Mouse (Mus musculus) gastrocnemius, postnatal 10 days (tissue): ENCODE results near the gene Zfp296. TPM values are rescaled to one million over a fixed set of nuclear protein-coding genes. Genes with fewer than 3 reads are reported as not detected.
A peak's percentile ranks its signal among the peaks of the same experiment; 100 is the strongest.

Experiments
- DNase-seq: peaks from one replicate; pipeline ENCODE4 v3.0.0; 2021; ENCODE audit warnings: mixed read lengths
- total RNA-seq, 2 experiments: library from RNA; stranded (reverse); gene quantifications; 2 replicates each; pipeline ENCODE4 v1.2.3; 2021

Zfp296 gene
- total RNA-seq, 2 experiments from 2014 or later, result 0.21 to 0.23 TPM

GRCm38 (mm10) chr7:19609641-19610332 is 32.7 kb downstream of the Zfp296 start:
- no peak for DNase-seq

DNA sequence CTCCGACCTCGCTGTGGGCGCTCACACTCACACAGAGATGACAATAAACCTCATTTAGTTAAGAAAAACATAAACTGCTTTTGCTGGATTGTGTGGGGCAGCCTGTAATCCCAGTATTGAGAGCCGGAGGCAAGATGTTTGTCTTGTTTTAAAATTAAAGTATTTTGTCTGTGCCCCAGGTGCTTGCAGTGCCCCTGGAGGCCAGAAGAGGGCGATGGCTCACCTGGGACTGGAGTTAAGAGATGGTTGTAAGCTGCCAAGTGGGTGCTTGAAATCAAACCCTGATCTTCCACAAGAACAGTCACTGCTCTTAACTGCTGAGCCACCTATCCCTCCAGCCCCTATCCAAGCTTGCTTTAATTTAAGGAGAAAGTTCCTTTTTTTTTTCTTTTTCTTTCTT is 33.9 kb downstream of the Zfp296 start:
- DNase-seq, result no peak

DNA sequence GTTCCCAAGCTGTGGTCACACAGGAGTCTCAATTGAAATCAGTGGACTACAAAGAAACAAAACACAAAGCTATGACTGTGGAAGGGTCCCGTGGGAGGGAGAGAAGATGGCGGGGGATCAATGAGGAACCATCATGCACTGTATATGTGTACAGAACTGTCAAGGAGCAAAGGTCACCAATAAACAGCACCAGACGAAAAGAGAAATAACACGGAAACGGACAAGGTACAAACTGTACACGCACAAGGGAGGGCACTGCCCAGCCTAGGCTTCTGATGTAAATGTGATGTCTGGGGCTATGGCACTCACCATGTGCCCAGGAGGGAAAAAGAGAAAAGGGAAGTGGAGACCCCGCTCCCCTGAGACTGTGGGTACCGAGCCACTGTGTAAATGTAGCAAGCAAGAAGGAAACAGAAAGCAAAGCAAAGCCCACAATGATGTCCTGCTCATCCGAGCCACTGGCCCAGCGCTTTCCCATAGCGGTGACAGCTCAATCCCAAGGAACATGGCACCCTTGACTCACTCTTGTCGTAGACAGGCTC is 38.0 kb downstream of the Zfp296 start:
- no peak for DNase-seq

GRCm38 (mm10) chr7:19619004-19619801 is 42.1 kb downstream of the Zfp296 start:
- peak; percentile 58 for DNase-seq

DNA sequence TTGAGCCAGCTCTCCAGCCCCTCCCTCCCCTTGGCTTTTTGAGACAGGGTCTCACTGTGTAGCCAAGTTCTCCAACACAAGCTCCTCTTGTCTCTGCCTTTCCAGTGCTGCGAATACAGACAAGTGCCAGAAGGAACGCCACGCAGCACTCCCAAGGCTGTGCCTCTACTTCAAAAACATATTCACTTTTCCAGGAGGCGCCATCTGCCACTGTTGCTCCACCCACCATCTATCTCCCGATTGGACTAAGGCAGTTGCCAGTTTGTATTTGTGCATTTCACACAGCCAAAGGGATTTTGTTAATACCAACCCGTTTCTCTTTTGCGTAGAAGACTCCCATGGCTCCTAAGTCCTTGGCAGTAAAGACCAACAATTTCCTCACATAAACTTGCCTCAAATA is 43.7 kb downstream of the Zfp296 start:
- DNase-seq, result no peak

- DNase-seq, result no peak
These were observed 45.2 kb downstream of the Zfp296 start for GRCm38 (mm10) chr7:19622241-19622640.

DNA sequence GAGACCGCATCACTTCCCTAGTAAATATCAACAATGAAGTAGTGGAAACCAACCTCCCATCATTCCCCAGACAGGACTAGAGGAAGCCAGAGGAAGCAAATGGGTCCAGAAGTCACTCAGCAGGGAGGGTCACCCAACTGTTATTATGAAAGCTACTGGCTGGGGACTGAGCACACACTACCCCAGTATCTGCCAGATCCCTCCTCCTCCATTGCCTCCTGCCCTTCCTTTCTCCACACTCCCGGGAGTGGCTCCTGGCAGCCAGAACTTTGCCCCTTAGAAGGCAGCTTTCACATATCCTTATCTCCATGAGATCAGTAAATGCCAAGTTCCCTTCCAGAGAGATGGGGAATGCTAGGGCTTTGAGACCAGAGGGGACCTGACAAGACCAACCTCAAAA is 46.3 kb downstream of the Zfp296 start:
- no peak for DNase-seq

- no peak for DNase-seq
These were observed 50.6 kb downstream of the Zfp296 start for GRCm38 (mm10) chr7:19627721-19628120.

DNA sequence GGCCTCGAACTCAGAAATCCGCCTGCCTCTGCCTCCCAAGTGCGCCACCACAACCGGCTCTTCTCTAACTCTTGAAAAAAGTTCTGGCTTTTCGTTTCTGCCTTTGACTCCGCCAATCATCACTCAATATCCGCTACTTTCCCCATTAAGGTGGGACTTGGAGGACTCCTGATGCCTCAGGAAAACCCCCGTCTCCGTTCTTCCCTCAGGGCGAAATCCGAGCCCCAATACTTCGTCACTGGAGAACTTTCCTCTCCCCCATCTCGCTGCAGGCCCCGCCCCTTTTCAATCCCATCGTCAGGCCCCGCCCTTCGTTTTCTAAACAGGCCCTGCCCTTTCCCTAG is 51.1 kb downstream of the Zfp296 start:
- DNase-seq, result no peak

DNA sequence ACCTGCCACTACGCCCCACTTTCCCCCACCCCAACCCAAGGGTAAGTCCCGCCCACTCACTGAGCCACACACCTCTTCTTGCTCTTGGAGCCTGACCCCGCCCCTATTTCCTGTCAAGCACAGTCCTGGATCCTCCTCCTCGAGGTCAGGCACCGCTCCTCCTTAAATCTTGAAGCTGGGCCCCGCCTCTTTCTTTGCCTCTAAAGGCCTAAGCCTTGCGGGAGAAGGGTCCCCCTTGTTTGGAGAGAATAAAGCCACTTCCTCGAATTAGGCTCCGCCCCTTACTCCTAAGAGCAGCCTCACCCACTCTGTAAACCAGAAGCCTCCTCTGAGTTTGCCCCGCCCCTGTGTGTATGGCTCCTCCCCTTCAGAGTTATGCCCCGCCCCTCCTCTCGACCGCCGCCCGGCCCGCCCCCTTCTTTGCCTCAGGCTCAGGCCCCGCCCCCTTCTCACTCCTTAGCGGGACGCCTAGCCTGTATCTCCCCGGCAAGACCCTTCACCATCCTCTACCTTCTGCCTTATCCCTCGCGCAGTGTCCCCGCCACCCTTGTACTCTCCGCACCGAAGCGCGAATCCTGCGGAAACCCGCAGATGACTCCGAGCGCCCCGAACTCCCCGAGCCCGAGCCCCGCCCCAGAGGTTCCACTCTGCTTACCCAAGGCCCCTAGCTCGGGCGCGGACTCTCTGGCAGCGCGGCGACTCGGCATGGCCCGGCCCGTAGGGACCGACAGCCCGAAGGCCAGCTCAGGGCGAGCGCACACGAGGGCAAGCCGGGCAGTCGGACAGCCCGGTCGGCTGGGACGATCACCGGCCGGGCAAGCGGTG is 51.7 kb downstream of the Zfp296 start:
- DNase-seq, result peak; percentile 94

DNA sequence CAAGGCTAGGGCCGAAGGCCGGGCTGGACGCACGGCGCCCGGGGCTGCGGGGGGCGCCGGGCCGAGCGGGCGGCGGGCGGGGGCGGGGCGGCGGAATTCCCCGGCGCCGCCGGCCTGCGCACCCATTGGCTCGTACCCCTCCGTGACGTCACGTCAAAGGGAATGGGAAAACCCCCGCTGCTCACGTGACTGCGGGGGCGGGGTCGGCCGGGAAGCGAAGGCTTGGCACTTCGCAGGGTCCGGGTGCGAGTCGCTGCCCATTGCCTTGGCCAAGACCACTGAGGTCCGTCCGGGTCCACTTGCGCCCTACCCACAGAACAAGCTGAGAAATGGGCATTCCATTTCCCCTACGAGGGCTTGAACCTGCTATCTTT is 52.3 kb downstream of the Zfp296 start, which contains the start of gene Relb:
Relb (minus strand) TSS at position 78 of the 374 bp plus-strand sequence.
- DNase-seq, result peak; percentile 96

Other genes starting within 250 kb of the Zfp296 start
- gene Ercc1, start 232.5 kb upstream of the Zfp296 start, total RNA-seq, result 10 to 100 TPM; 31.9 to 35.9 TPM
- 1 to 10 TPM; 7.8 to 9.8 TPM for gene Cd3eap, start 217.8 kb upstream of the Zfp296 start, total RNA-seq
- gene Ppp1r13l, start 217.5 kb upstream of the Zfp296 start, total RNA-seq, result 1 to 10 TPM; 2.7 to 2.8 TPM
- 1 to 10 TPM; 7.7 to 9.7 TPM for gene Ercc2, start 195.3 kb upstream of the Zfp296 start, total RNA-seq
- under 1 TPM; 0.12 to 0.18 TPM for gene Klc3, start 173.2 kb upstream of the Zfp296 start, total RNA-seq
- gene Ckm, start 172.5 kb upstream of the Zfp296 start, total RNA-seq, result over 10,000 TPM; 22,462 to 26,486 TPM
- 10 to 100 TPM; 12.2 to 16.4 TPM for gene Mark4, start 118.5 kb upstream of the Zfp296 start, total RNA-seq
- gene Exoc3l2, start 114.0 kb upstream of the Zfp296 start, total RNA-seq, result under 1 TPM; 0.59 to 0.86 TPM
- 1 to 10 TPM; 2.2 to 2.4 TPM for gene Bloc1s3, start 68.9 kb upstream of the Zfp296 start, total RNA-seq
- gene Trappc6a, start 68.9 kb upstream of the Zfp296 start, total RNA-seq, result 10 to 100 TPM; 24.6 to 26.5 TPM
- gene Nkpd1, start 59.4 kb upstream of the Zfp296 start, total RNA-seq, result not detected
- gene Ppp1r37, start 14.2 kb upstream of the Zfp296 start, total RNA-seq, result 10 to 100 TPM; 38.7 to 41.1 TPM
- 10 to 100 TPM; 52.0 to 59.8 TPM for gene Gemin7, start 308 bp downstream of the Zfp296 start, total RNA-seq
- 10 to 100 TPM; 15.2 to 23.2 TPM for gene Clasrp, start 27.2 kb downstream of the Zfp296 start, total RNA-seq
- 1 to 10 TPM; 7.3 to 9.0 TPM for gene Relb, start 52.2 kb downstream of the Zfp296 start, total RNA-seq
- gene Clptm1, start 87.7 kb downstream of the Zfp296 start, total RNA-seq, result 10 to 100 TPM; 45.7 to 48.2 TPM
- under 1 TPM in 1 of 2 experiments, not detected in 1; 0.61 TPM for gene Apoc2, start 100.7 kb downstream of the Zfp296 start, total RNA-seq
- not detected for gene Gm44805, start 104.1 kb downstream of the Zfp296 start, total RNA-seq
- gene Apoc4, start 104.2 kb downstream of the Zfp296 start, total RNA-seq, result under 1 TPM in 1 of 2 experiments, not detected in 1; 0.54 TPM
- gene Apoc1, start 115.4 kb downstream of the Zfp296 start, total RNA-seq, result 1 to 10 TPM in 1 of 2 experiments, not detected in 1; 4.1 TPM
- 100 to 1,000 TPM; 100 to 116 TPM for gene Apoe, start 121.9 kb downstream of the Zfp296 start, total RNA-seq
- gene Tomm40, start 138.2 kb downstream of the Zfp296 start, total RNA-seq, result 10 to 100 TPM; 59.3 to 63.3 TPM
- gene Nectin2, start 173.2 kb downstream of the Zfp296 start, total RNA-seq, result 10 to 100 TPM; 13.3 to 14.6 TPM
- 10 to 100 TPM; 60.3 to 68.9 TPM for gene Bcam, start 193.7 kb downstream of the Zfp296 start, total RNA-seq
- gene Cblc, start 219.5 kb downstream of the Zfp296 start, total RNA-seq, result under 1 TPM; 0.38 to 0.59 TPM
- gene Bcl3, start 245.5 kb downstream of the Zfp296 start, total RNA-seq, result 1 to 10 TPM; 1.8 to 7.0 TPM